Mouse (Mus musculus) cortical plate, adult 2 months (tissue): ENCODE results near the gene Samd4b.

Experiments
- CTCF ChIP-seq: fragments of 200-500 bp; IDR thresholded peaks from 2 replicates; pipeline ENCODE4 v1.5.1; 2011; ENCODE audit warnings: mild to moderate bottlenecking, control low read depth, low read length; ENCODE audit not compliant: insufficient read depth; ENCODE audit errors: extremely low read depth
- POLR2A ChIP-seq: fragments of 200-500 bp; IDR thresholded peaks from 2 replicates; pipeline ENCODE4 v1.6.1; 2011; ENCODE audit warnings: mild to moderate bottlenecking, low read length, control low read depth; ENCODE audit not compliant: insufficient read depth; ENCODE audit errors: extremely low read depth

DNA sequence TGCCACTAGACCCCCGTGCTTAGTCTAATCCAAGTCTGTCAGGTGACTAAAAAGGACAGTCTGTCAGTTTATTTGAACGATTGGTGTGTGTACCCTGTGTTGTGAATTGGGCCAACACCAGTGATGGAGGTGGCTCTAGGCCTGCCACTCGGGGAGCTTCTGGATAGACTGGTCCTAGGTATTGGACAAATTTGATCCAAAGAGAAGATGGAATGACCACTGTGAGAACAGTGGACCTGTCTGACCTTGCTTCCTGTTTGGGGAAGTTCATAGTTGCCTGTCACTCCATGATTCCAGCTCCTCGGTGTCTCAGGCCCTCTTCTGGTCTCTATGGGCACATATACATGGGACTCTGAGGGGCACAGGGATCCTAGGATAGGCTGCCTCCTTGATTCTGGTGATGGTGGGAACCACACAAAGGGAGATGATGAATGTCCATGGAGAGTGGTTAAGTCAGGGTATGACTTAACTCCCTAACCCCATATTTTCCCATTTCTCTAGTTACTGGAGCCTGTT, 246.2 kb downstream of the Samd4b start:
- TF ChIP-seq POLR2A (no peak), CTCF (no peak)
